Mouse (Mus musculus): ENCODE data around the gene Intu. TPM values are rescaled to one million over a fixed set of nuclear protein-coding genes. Genes with fewer than 3 reads are reported as not detected.

Intu gene
- total RNA-seq, 2 experiments from 2014 or later = 0.43 to 2.7 TPM

GRCm38 (mm10) chr3:40674873-40675405, 143.9 kb downstream of the Intu start:
- no peak for ATAC-seq (replicated peaks; ENCODE audit: low FRiP score, poor library complexity, severe bottlenecking)

- ATAC-seq (replicated peaks; ENCODE audit: low FRiP score, poor library complexity, severe bottlenecking) = no peak
These were observed 147.8 kb downstream of the Intu start for GRCm38 (mm10) chr3:40678856-40679255.

GRCm38 (mm10) chr3:40682404-40682803, 151.3 kb downstream of the Intu start:
- no peak for ATAC-seq (replicated peaks; ENCODE audit: low FRiP score, poor library complexity, severe bottlenecking)

GRCm38 (mm10) chr3:40683171-40683570, 152.1 kb downstream of the Intu start:
- no peak for ATAC-seq (replicated peaks; ENCODE audit: low FRiP score, poor library complexity, severe bottlenecking)

GRCm38 (mm10) chr3:40685855-40686515, 154.9 kb downstream of the Intu start:
- ATAC-seq (replicated peaks; ENCODE audit: low FRiP score, poor library complexity, severe bottlenecking) = no peak

GRCm38 (mm10) chr3:40686836-40687235, 155.8 kb downstream of the Intu start:
- ATAC-seq (replicated peaks; ENCODE audit: low FRiP score, poor library complexity, severe bottlenecking) = no peak

- ATAC-seq (replicated peaks; ENCODE audit: low FRiP score, poor library complexity, severe bottlenecking) = no peak
These were observed 156.5 kb downstream of the Intu start for GRCm38 (mm10) chr3:40687588-40687987.

GRCm38 (mm10) chr3:40691566-40691965, 160.5 kb downstream of the Intu start:
- no peak for ATAC-seq (replicated peaks; ENCODE audit: low FRiP score, poor library complexity, severe bottlenecking)

- no peak for ATAC-seq (replicated peaks; ENCODE audit: low FRiP score, poor library complexity, severe bottlenecking)
These were observed 162.3 kb downstream of the Intu start for GRCm38 (mm10) chr3:40693435-40693834.

- no peak for ATAC-seq (replicated peaks; ENCODE audit: low FRiP score, poor library complexity, severe bottlenecking)
These were observed 162.9 kb downstream of the Intu start for GRCm38 (mm10) chr3:40693960-40694359.

GRCm38 (mm10) chr3:40694438-40694837, 163.4 kb downstream of the Intu start:
- ATAC-seq (replicated peaks; ENCODE audit: low FRiP score, poor library complexity, severe bottlenecking) = no peak

GRCm38 (mm10) chr3:40695162-40695561, 164.1 kb downstream of the Intu start:
- no peak for ATAC-seq (replicated peaks; ENCODE audit: low FRiP score, poor library complexity, severe bottlenecking)

GRCm38 (mm10) chr3:40698834-40699233, 167.7 kb downstream of the Intu start:
- no peak for ATAC-seq (replicated peaks; ENCODE audit: low FRiP score, poor library complexity, severe bottlenecking)

GRCm38 (mm10) chr3:40704816-40705430, 173.8 kb downstream of the Intu start:
- ATAC-seq (replicated peaks; ENCODE audit: low FRiP score, poor library complexity, severe bottlenecking) = no peak

- no peak for ATAC-seq (replicated peaks; ENCODE audit: low FRiP score, poor library complexity, severe bottlenecking)
These were observed 177.6 kb downstream of the Intu start, which contains the start of gene Slc25a31 for GRCm38 (mm10) chr3:40708655-40709054. Gene Slc25a31, plus strand, starts transcription at chr3:40708855.

- no peak for ATAC-seq (replicated peaks; ENCODE audit: low FRiP score, poor library complexity, severe bottlenecking)
These were observed 185.0 kb downstream of the Intu start for GRCm38 (mm10) chr3:40716056-40716455.

- no peak for ATAC-seq (replicated peaks; ENCODE audit: low FRiP score, poor library complexity, severe bottlenecking)
These were observed 187.9 kb downstream of the Intu start for GRCm38 (mm10) chr3:40719022-40719421.

GRCm38 (mm10) chr3:40738381-40738912, 207.4 kb downstream of the Intu start:
- no peak for ATAC-seq (replicated peaks; ENCODE audit: low FRiP score, poor library complexity, severe bottlenecking)

GRCm38 (mm10) chr3:40744024-40744835, 213.1 kb downstream of the Intu start, which contains the start of gene Hspa4l:
Gene Hspa4l, plus strand, starts transcription at chr3:40744495.
- ATAC-seq (replicated peaks; ENCODE audit: low FRiP score, poor library complexity, severe bottlenecking) = no peak

Data from erythroblast, adult 5-6 weeks (primary cell).